Mouse (Mus musculus) testis, adult 2 months (tissue): ENCODE measurements around the gene Lrrc45.

Experiments used
- CTCF ChIP-seq: fragments of 200-500 bp; IDR thresholded peaks from 2 replicates; pipeline ENCODE4 v1.5.1; 2012; ENCODE audit warnings: low read depth, mild to moderate bottlenecking, inconsistent platforms, low read length, moderate library complexity; ENCODE audit not compliant: control insufficient read depth, insufficient read depth, insufficient replicate concordance
- POLR2A ChIP-seq: fragments of 200-500 bp; IDR thresholded peaks from 2 replicates; pipeline ENCODE4 v1.6.1; 2012; ENCODE audit warnings: low read depth, mild to moderate bottlenecking, inconsistent platforms, low read length, moderate library complexity; ENCODE audit not compliant: control insufficient read depth

DNA sequence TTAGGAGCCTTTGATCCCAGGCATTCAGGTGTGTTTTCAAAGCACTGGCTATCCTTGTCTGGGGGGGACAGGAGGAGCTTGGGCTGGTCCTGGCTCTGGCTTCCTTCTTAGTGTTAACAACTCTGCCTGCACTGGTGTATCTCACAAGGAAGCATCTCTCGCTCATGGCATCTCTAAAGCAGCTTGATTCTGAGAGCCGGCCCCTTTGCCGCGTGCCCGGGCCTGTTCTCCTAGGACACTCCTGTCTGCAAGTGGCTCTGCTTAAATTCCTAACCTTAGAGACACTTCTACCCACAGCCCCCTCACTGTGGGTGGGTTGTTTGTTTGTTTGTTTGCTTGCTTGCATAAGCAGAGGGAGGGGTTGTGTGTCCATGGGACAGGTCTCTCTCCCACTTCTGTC lies 5.8 kb upstream of the Lrrc45 start:
- TF ChIP-seq CTCF (no peak), POLR2A (no peak)
